Mouse (Mus musculus) CH12.LX (cell line): ENCODE data around the gene Cmtm2b. TPM values are rescaled to one million over a fixed set of nuclear protein-coding genes. Genes with fewer than 3 reads are reported as not detected.

Source experiments
- DNase-seq: peaks from one replicate; pipeline ENCODE4 v3.0.0-alpha.2; 2013; ENCODE audit errors: extremely low read depth
- H3K27ac ChIP-seq: 2 replicates; pipeline ENCODE4 v1.5.1; 2012; ENCODE audit warnings: low read depth, mild to moderate bottlenecking, control low read depth, moderate library complexity; ENCODE audit not compliant: insufficient read depth
- H3K27me3 ChIP-seq: replicated peaks from 2 replicates; pipeline ENCODE3; 2012; ENCODE audit warnings: inconsistent platforms
- H3K36me3 ChIP-seq, 2 experiments: replicated peaks in 1 of 2; 2 replicates each; pipeline versions ENCODE3 to v1.6.1; 2012; ENCODE audit warnings: inconsistent platforms in 1 of 2, low read length in 1 of 2, mild to moderate bottlenecking in 1 of 2, mixed read lengths in 1 of 2, moderate library complexity in 1 of 2; ENCODE audit not compliant: control insufficient read depth in 1 of 2, insufficient read depth in 1 of 2
- H3K4me1 ChIP-seq, 2 experiments: 2 replicates each; pipeline ENCODE4 v1.6.1; 2012; ENCODE audit warnings: inconsistent platforms in 1 of 2, moderate library complexity in 1 of 2; ENCODE audit not compliant: insufficient read depth in 2 of 2, control insufficient read depth in 1 of 2
- H3K4me2 ChIP-seq: 2 replicates; pipeline ENCODE4 v1.6.1; 2012; ENCODE audit warnings: low read depth, mild to moderate bottlenecking, control low read depth; ENCODE audit not compliant: poor library complexity, insufficient read depth, severe bottlenecking
- H3K4me3 ChIP-seq, 3 experiments: fragments of 150-350 bp in 1 of 3; sonication (generic) in 1 of 3; replicated peaks in 1 of 3; 2 replicates each; pipeline versions ENCODE3 to v1.5.1; 2011 to 2012; ENCODE audit warnings: low read depth in 2 of 3, low read length in 2 of 3, mild to moderate bottlenecking in 2 of 3, moderate library complexity in 2 of 3, control low read depth in 1 of 3, improper control_type of control experiment in 1 of 3, inconsistent platforms in 1 of 3, mixed read lengths in 1 of 3; ENCODE audit not compliant: poor library complexity in 1 of 3
- H3K79me2 ChIP-seq: replicated peaks from 2 replicates; pipeline ENCODE4 v1.6.1; 2012; ENCODE audit warnings: mild to moderate bottlenecking, moderate library complexity; ENCODE audit not compliant: control insufficient read depth, poor library complexity, insufficient read depth, severe bottlenecking; ENCODE audit errors: extremely low read depth
- H3K9ac ChIP-seq: 2 replicates; pipeline ENCODE4 v1.6.1; 2012; ENCODE audit warnings: low read depth, mild to moderate bottlenecking, control low read depth, moderate library complexity; ENCODE audit not compliant: insufficient read depth
- H3K9me3 ChIP-seq: replicated peaks from 2 replicates; pipeline ENCODE3; 2012; ENCODE audit warnings: low read length, inconsistent platforms, mixed read lengths
- BHLHE40 ChIP-seq: IDR thresholded peaks from 2 replicates; pipeline ENCODE4 v1.6.1; 2011; ENCODE audit warnings: mild to moderate bottlenecking, low read depth, low read length, improper control_type of control experiment
- CHD2 ChIP-seq: IDR thresholded peaks from 2 replicates; pipeline ENCODE4 v1.6.1; 2011; ENCODE audit warnings: low read length, improper control_type of control experiment
- CTCF ChIP-seq, 2 experiments: IDR thresholded peaks in 1 of 2; conservative IDR thresholded peaks in 1 of 2; 2 replicates each; pipeline ENCODE4 v1.5.1; 2011 to 2012; ENCODE audit warnings: low read depth in 2 of 2, low read length in 2 of 2, improper control_type of control experiment in 1 of 2, inconsistent platforms in 1 of 2, mild to moderate bottlenecking in 1 of 2, moderate library complexity in 1 of 2
- ETS1 ChIP-seq: conservative IDR thresholded peaks from 2 replicates; pipeline ENCODE4 v1.6.1; 2012; ENCODE audit warnings: low read depth, mild to moderate bottlenecking, inconsistent platforms, low read length, improper control_type of control experiment, moderate library complexity
- GABPA ChIP-seq: IDR thresholded peaks from 2 replicates; pipeline ENCODE4 v1.6.1; 2012; ENCODE audit warnings: low read depth, low read length, improper control_type of control experiment, inconsistent platforms; ENCODE audit not compliant: insufficient replicate concordance
- JUND ChIP-seq: conservative IDR thresholded peaks from 2 replicates; pipeline ENCODE4 v1.6.1; 2011; ENCODE audit warnings: low read depth, low read length, improper control_type of control experiment
- KAT2A ChIP-seq: IDR thresholded peaks from 2 replicates; pipeline ENCODE4 v1.6.1; 2012; ENCODE audit warnings: low read length, improper control_type of control experiment, inconsistent platforms; ENCODE audit not compliant: insufficient replicate concordance
- MAFK ChIP-seq: IDR thresholded peaks from 2 replicates; pipeline ENCODE4 v1.6.1; 2011; ENCODE audit warnings: low read length, improper control_type of control experiment; ENCODE audit not compliant: insufficient replicate concordance
- MAX ChIP-seq: IDR thresholded peaks from 2 replicates; pipeline ENCODE4 v1.6.1; 2011; ENCODE audit warnings: low read length, improper control_type of control experiment
- MEF2A ChIP-seq: IDR thresholded peaks from 2 replicates; pipeline ENCODE4 v1.6.1; 2014; ENCODE audit warnings: low read depth, mild to moderate bottlenecking, inconsistent platforms, low read length, improper control_type of control experiment, borderline replicate concordance
- NELFE ChIP-seq: IDR thresholded peaks from 2 replicates; pipeline ENCODE4 v1.6.1; 2011; ENCODE audit warnings: low read depth, low read length, improper control_type of control experiment
- PAX5 ChIP-seq: IDR thresholded peaks from 2 replicates; pipeline ENCODE4 v1.6.1; 2012; ENCODE audit warnings: low read length, inconsistent platforms, mixed read lengths
- RCOR1 ChIP-seq: conservative IDR thresholded peaks from 2 replicates; pipeline ENCODE4 v1.6.1; 2012; ENCODE audit warnings: low read depth, mild to moderate bottlenecking, inconsistent platforms, low read length, improper control_type of control experiment
- TBP ChIP-seq: conservative IDR thresholded peaks from 2 replicates; pipeline ENCODE4 v1.6.1; 2011; ENCODE audit warnings: low read depth, low read length, improper control_type of control experiment
- TCF12 ChIP-seq: IDR thresholded peaks from 2 replicates; pipeline ENCODE4 v1.6.1; 2014; ENCODE audit warnings: low read depth, mild to moderate bottlenecking, inconsistent platforms, low read length, improper control_type of control experiment
- UBTF ChIP-seq: IDR thresholded peaks from 2 replicates; pipeline ENCODE4 v1.6.1; 2012; ENCODE audit warnings: low read depth, mild to moderate bottlenecking, inconsistent platforms, low read length, improper control_type of control experiment, moderate library complexity
- ZMIZ1 ChIP-seq: IDR thresholded peaks from 2 replicates; pipeline ENCODE4 v1.6.1; 2012; ENCODE audit warnings: low read depth, mild to moderate bottlenecking, inconsistent platforms, low read length, improper control_type of control experiment
- dilution Hi-C: fragments of 300-500 bp; cut with MboI; formaldehyde crosslinking; loops from 2 replicates; pipeline ENCODE4 v1.14.3; 2020; ENCODE audit warnings: low sequenced_read_pairs; ENCODE audit not compliant: extremely low pct_unique_long_range_greater_than_20kb, extremely low pct_ligation_motif_present
- in situ Hi-C: fragments of 300-500 bp; cut with MboI; formaldehyde crosslinking; loops from 3 replicates; pipeline ENCODE4 v1.14.3; 2019; ENCODE audit warnings: low sequenced_read_pairs, low pct_ligation_motif_present, low pct_unique_long_range_greater_than_20kb, mixed read lengths
- polyA plus RNA-seq: library from polyadenylated mRNA; unstranded; fragments of >175 nt; gene quantifications from 2 replicates; pipeline ENCODE4 v1.2.1, GENCODE M21; 2012; ENCODE audit warnings: low read depth; ENCODE audit not compliant: insufficient read length
- total RNA-seq, 2 experiments: library from RNA; depleted of rRNA; stranded (reverse); fragments of 300-350 nt in 1 of 2; fragments of >200 nt in 1 of 2; gene quantifications; 2 replicates each; pipeline ENCODE4 v1.2.3; 2012 to 2014

The Cmtm2b gene
- total and polyA plus RNA-seq, 3 experiments, result not detected

- no peak overlapping the region for H3K4me2 ChIP-seq
- dilution Hi-C loops, result no loop called here
- no peak overlapping the region for H3K9ac ChIP-seq
- H3K9me3 ChIP-seq, result no peaks in the 10 kb centered on the region
- H3K27ac ChIP-seq, result no peak overlapping the region
- peaks cover 0 to 6% of the 10 kb centered on the region in 2 experiments; a peak in 1 of 4 replicates for H3K4me1 ChIP-seq
- TF ChIP-seq NELFE (no peak), TBP (no peak)
- in situ Hi-C loops, result loop anchor here (25.0 kb wide), 1 partner anchor 177 kb away; the partner anchor contains the start of genes Car7 and Nae1
- no peak overlapping the region for H3K4me3 ChIP-seq
- no peaks in the 10 kb centered on the region for H3K79me2 ChIP-seq
- H3K27me3 ChIP-seq, result no peaks in the 10 kb centered on the region
- peaks cover 0 to 15% of the 10 kb centered on the region in 2 experiments for H3K36me3 ChIP-seq
- DNase-seq, result no peak
These were observed 37.9 kb downstream of the Cmtm2b start for GRCm38 (mm10) chr8:104359778-104360456.

- Histone ChIP-seq H3K36me3 (peaks cover 0 to 7% of the 10 kb centered on the region in 2 experiments), H3K4me1 (peaks cover 0 to 5% of the 10 kb centered on the region in 2 experiments; a peak in 2 of 4 replicates), H3K4me2 (no peak overlapping the region), H3K9me3 (no peaks in the 10 kb centered on the region), H3K4me3 (no peak overlapping the region), H3K79me2 (no peaks in the 10 kb centered on the region), H3K27ac (no peak overlapping the region), H3K27me3 (no peaks in the 10 kb centered on the region), H3K9ac (no peak overlapping the region)
- DNase-seq, result no peak
- dilution Hi-C loops (no loop called here), in situ Hi-C loops (loop anchor here (25.0 kb wide), 1 partner anchor 172 kb away; the partner anchor contains the start of genes Car7 and Nae1)
- TF ChIP-seq GABPA, result no peak
- TF ChIP-seq MEF2A, result no peak
- TF ChIP-seq MAFK, result no peak
These were observed 43.7 kb downstream of the Cmtm2b start for GRCm38 (mm10) chr8:104365695-104366094.

GRCm38 (mm10) chr8:104367398-104367797 lies 45.4 kb downstream of the Cmtm2b start:
- Histone ChIP-seq H3K9me3 (no peaks in the 10 kb centered on the region), H3K36me3 (peaks cover 0 to 6% of the 10 kb centered on the region in 2 experiments), H3K9ac (no peak overlapping the region), H3K4me2 (no peak overlapping the region), H3K79me2 (no peaks in the 10 kb centered on the region), H3K27ac (no peak overlapping the region), H3K4me1 (peaks cover 8 to 15% of the 10 kb centered on the region in 2 experiments), H3K27me3 (no peaks in the 10 kb centered on the region), H3K4me3 (no peak overlapping the region)
- in situ Hi-C loops, result loop anchor here (25.0 kb wide), 1 partner anchor 170 kb away; the partner anchor contains the start of genes Car7 and Nae1
- DNase-seq, result no peak
- TF ChIP-seq BHLHE40, result no peak
- TF ChIP-seq ETS1, result no peak
- TF ChIP-seq MAX, result no peak
- TF ChIP-seq UBTF, result no peak
- no peak for TF ChIP-seq JUND
- TF ChIP-seq KAT2A, result no peak
- no peak for TF ChIP-seq GABPA
- TF ChIP-seq TCF12, result no peak
- TF ChIP-seq MEF2A, result no peak
- TF ChIP-seq RCOR1, result no peak
- no peak for TF ChIP-seq CTCF (conservative IDR thresholded peaks at IDR 0.05 in 1 of 2, IDR thresholded peaks at IDR 0.05 in 1 of 2; ENCODE audit: low read depth in 2 of 2, low read length in 2 of 2)
- no peak for TF ChIP-seq NELFE
- no peak for TF ChIP-seq MAFK
- TF ChIP-seq CHD2, result no peak
- TF ChIP-seq PAX5, result no peak
- no peak for TF ChIP-seq ZMIZ1
- dilution Hi-C loops, result no loop called here
